Mouse (Mus musculus) limb, embryonic 13.5 days (tissue): Measurements from ENCODE around the gene Rasal3. TPM values are rescaled to one million over a fixed set of nuclear protein-coding genes. Genes with fewer than 3 reads are reported as not detected.

Experiments
- ATAC-seq: fragments of 200-750 bp; cut with Nextera tagmentation; 2 replicates; pipeline ENCODE4 v1.8.0; 2017; ENCODE audit warnings: low read depth, moderate number of reproducible peaks, moderate TSS enrichment; ENCODE audit not compliant: low FRiP score
- H3K27ac ChIP-seq: fragments of 300-500 bp; sonication (generic); 2 replicates; pipeline ENCODE4 v1.5.1; 2015; ENCODE audit warnings: inconsistent platforms, mild to moderate bottlenecking, moderate library complexity
- H3K27me3 ChIP-seq: fragments of 300-500 bp; sonication (generic); 2 replicates; pipeline ENCODE4 v1.6.1; 2015; ENCODE audit warnings: mild to moderate bottlenecking, inconsistent platforms
- H3K36me3 ChIP-seq: fragments of 300-500 bp; sonication (generic); 2 replicates; pipeline ENCODE4 v1.6.1; 2015; ENCODE audit warnings: inconsistent platforms, mild to moderate bottlenecking, moderate library complexity
- H3K4me1 ChIP-seq: fragments of 300-500 bp; sonication (generic); 2 replicates; pipeline ENCODE4 v1.6.1; 2015; ENCODE audit warnings: inconsistent platforms
- H3K4me2 ChIP-seq: fragments of 300-500 bp; sonication (generic); replicated peaks from 2 replicates; pipeline ENCODE4 v1.6.1; 2015; ENCODE audit warnings: inconsistent platforms, mild to moderate bottlenecking, moderate library complexity
- H3K4me3 ChIP-seq: fragments of 300-500 bp; sonication (generic); 2 replicates; pipeline ENCODE4 v1.5.1; 2015; ENCODE audit warnings: moderate library complexity, mild to moderate bottlenecking, inconsistent platforms
- H3K9ac ChIP-seq: fragments of 300-500 bp; sonication (generic); 2 replicates; pipeline ENCODE4 v1.6.1; 2015; ENCODE audit warnings: mild to moderate bottlenecking, inconsistent platforms
- H3K9me3 ChIP-seq: fragments of 300-500 bp; sonication (generic); 2 replicates; pipeline ENCODE4 v1.6.1; 2016; ENCODE audit warnings: inconsistent platforms
- WGBS: fragments of 180-500 bp; shearing (Covaris S2); methylation state at CpG from one replicate; pipeline ENCODE4 v1.1.7; 2015; 5-methylcytosine and 5-hydroxymethylcytosine counted together
- microRNA-seq: library from miRNA; unstranded; fragments of <30 nt; microRNA quantifications from one replicate; pipeline ENCODE4, GENCODE M21; 2016
- polyA plus RNA-seq: library from polyadenylated mRNA; unstranded; fragments of >200 nt; fragmentation: Nextera tagmentation; extraction: Ambion mirVana; gene quantifications from 2 replicates; pipeline ENCODE4 v1.2.1, GENCODE M21; 2015

Rasal3 gene
- polyA plus RNA-seq, 1 experiment from 2014 or later, result 0.85 TPM

GRCm38 (mm10) chr17:32349851-32350381 lies 53.5 kb downstream of the Rasal3 start:
- Histone ChIP-seq H3K4me2 (peak overlapping the region; percentile 87), H3K27ac (peak overlapping the region; percentile 55), H3K36me3 (peaks cover 18% of the 10 kb centered on the region), H3K4me1 (peaks cover 23% of the 10 kb centered on the region), H3K9ac (peak overlapping the region; percentile 82), H3K9me3 (no peaks in the 10 kb centered on the region), H3K4me3 (peak overlapping the region; percentile 92), H3K27me3 (no peaks in the 10 kb centered on the region)
- no peak for ATAC-seq
- under 1% methylated on average over 24 of the region's 24 CpGs for WGBS

GRCm38 (mm10) chr17:32349037-32349732 lies 54.2 kb downstream of the Rasal3 start:
- H3K4me1 ChIP-seq, result peaks cover 23% of the 10 kb centered on the region
- no peak for ATAC-seq
- H3K9me3 ChIP-seq, result no peaks in the 10 kb centered on the region
- peak overlapping the region; percentile 82 for H3K9ac ChIP-seq
- H3K27ac ChIP-seq, result no peak overlapping the region
- peaks cover 18% of the 10 kb centered on the region for H3K36me3 ChIP-seq
- peak overlapping the region; percentile 92 for H3K4me3 ChIP-seq
- peak overlapping the region; percentile 87 for H3K4me2 ChIP-seq
- 14% methylated on average over 4 of the region's 4 CpGs for WGBS
- no peaks in the 10 kb centered on the region for H3K27me3 ChIP-seq

- peak overlapping the region; percentile 87 for H3K4me2 ChIP-seq
- H3K4me1 ChIP-seq, result peaks cover 23% of the 10 kb centered on the region
- no peaks in the 10 kb centered on the region for H3K9me3 ChIP-seq
- ATAC-seq, result no peak
- H3K4me3 ChIP-seq, result peak overlapping the region; percentile 92; the same call in 1 of the 2 replicates
- H3K27me3 ChIP-seq, result no peaks in the 10 kb centered on the region
- no peak overlapping the region for H3K27ac ChIP-seq
- 85% methylated on average over 2 of the region's 2 CpGs for WGBS
- peaks cover 16% of the 10 kb centered on the region for H3K36me3 ChIP-seq
- H3K9ac ChIP-seq, result peak overlapping the region; percentile 8; the same call in 1 of the 2 replicates
Measured at GRCm38 (mm10) chr17:32348406-32348805, 55.0 kb downstream of the Rasal3 start.

DNA sequence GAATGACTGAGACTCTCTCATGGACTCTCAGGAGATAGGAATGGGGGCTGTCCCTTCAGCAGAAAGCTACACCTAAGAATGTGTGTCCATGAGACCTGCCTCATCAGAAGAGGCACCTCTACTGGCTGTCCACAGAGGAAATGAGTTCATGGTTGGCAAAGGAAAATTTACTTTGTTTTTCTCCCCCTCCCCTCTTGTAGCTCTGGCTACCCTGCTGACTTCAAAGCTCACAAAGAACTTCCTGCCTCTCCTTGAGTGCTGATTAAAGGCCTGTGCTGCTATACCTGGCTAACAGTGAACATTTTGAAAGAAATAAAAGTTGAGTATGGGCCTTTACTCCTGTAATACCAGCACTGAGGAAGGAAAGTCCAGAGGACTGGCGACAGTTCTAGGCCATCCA lies 62.3 kb downstream of the Rasal3 start:
- H3K27me3 ChIP-seq, result no peaks in the 10 kb centered on the region
- peaks cover 64% of the 10 kb centered on the region for H3K36me3 ChIP-seq
- no peak overlapping the region for H3K9ac ChIP-seq
- no peak overlapping the region for H3K4me2 ChIP-seq
- H3K27ac ChIP-seq, result no peak overlapping the region
- H3K4me3 ChIP-seq, result no peak overlapping the region
- WGBS, result 83% methylated on average over 1 of the region's 1 CpGs
- H3K9me3 ChIP-seq, result no peaks in the 10 kb centered on the region
- no peaks in the 10 kb centered on the region for H3K4me1 ChIP-seq
- no peak for ATAC-seq

Small RNAs within 50 kb of the gene (microRNA-seq; reads per million reads assigned to microRNA genes)
- gene Gm22201, result not detected

Other genes starting within 250 kb of the Rasal3 start
- gene Notch3, start 236.7 kb downstream of the Rasal3 start, polyA plus RNA-seq, result 14.9 and 16.9 TPM in 2 replicates
- 0.26 and 0.29 TPM in 2 replicates for gene Ephx3, start 214.0 kb downstream of the Rasal3 start, polyA plus RNA-seq
- 99.1 and 109 TPM in 2 replicates for gene Brd4, start 118.9 kb downstream of the Rasal3 start, polyA plus RNA-seq
- 110 and 123 TPM in 2 replicates for gene Akap8, start 82.3 kb downstream of the Rasal3 start, polyA plus RNA-seq
- gene Akap8l, start 53.0 kb downstream of the Rasal3 start, polyA plus RNA-seq, result 106 and 116 TPM in 2 replicates
- 23.4 and 25.2 TPM in 2 replicates for gene Wiz, start 14.1 kb downstream of the Rasal3 start, polyA plus RNA-seq
- gene Pglyrp2, start 20.6 kb upstream of the Rasal3 start, polyA plus RNA-seq, result 0.09 TPM in 2 replicates
- gene Cyp4f39, start 49.1 kb upstream of the Rasal3 start, polyA plus RNA-seq, result 0.79 and 1.9 TPM in 2 replicates
- 16.3 and 17.7 TPM in 2 replicates for gene Cyp4f17, start 102.5 kb upstream of the Rasal3 start, polyA plus RNA-seq
- 23.9 and 27.2 TPM in 2 replicates for gene Cyp4f16, start 133.0 kb upstream of the Rasal3 start, polyA plus RNA-seq
- not detected in 2 replicates for gene Cyp4f37, start 217.7 kb upstream of the Rasal3 start, polyA plus RNA-seq